Mouse (Mus musculus) MEL (cell line): ENCODE measurements around the gene Adgra1. TPM values are rescaled to one million over a fixed set of nuclear protein-coding genes. Genes with fewer than 3 reads are reported as not detected.

Experiments used
- DNase-seq: peaks from one replicate; pipeline ENCODE4 v3.0.0; 2011; ENCODE audit warnings: low read depth, low spot score
- H3K27ac ChIP-seq: 2 replicates; pipeline ENCODE4 v1.5.1; 2012; ENCODE audit warnings: low read depth, mild to moderate bottlenecking, control low read depth, low read length, moderate library complexity; ENCODE audit not compliant: control insufficient read depth
- H3K27me3 ChIP-seq, 2 experiments: fragments of 150-350 bp in 1 of 2; sonication (generic) in 1 of 2; 2 replicates each; pipeline ENCODE4 v1.6.1; 2012; ENCODE audit warnings: low read length in 2 of 2, mild to moderate bottlenecking in 2 of 2, improper control_type of control experiment in 1 of 2, moderate library complexity in 1 of 2; ENCODE audit not compliant: insufficient read depth in 2 of 2, control insufficient read depth in 1 of 2
- H3K36me3 ChIP-seq, 2 experiments: 2 replicates each; pipeline ENCODE4 v1.6.1; 2012 to 2014; ENCODE audit warnings: low read length in 2 of 2, improper control_type of control experiment in 1 of 2, inconsistent platforms in 1 of 2, mild to moderate bottlenecking in 1 of 2; ENCODE audit not compliant: insufficient read depth in 2 of 2, control insufficient read depth in 1 of 2
- H3K4me1 ChIP-seq, 2 experiments: fragments of 150-350 bp in 1 of 2; sonication (generic) in 1 of 2; 2 replicates each; pipeline ENCODE4 v1.6.1; 2012; ENCODE audit warnings: low read length in 2 of 2, improper control_type of control experiment in 1 of 2, mild to moderate bottlenecking in 1 of 2; ENCODE audit not compliant: insufficient read depth in 2 of 2, control insufficient read depth in 1 of 2
- H3K4me3 ChIP-seq, 2 experiments: fragments of 150-350 bp in 1 of 2; sonication (generic) in 1 of 2; 2 replicates each; pipeline ENCODE4 v1.5.1; 2012; ENCODE audit warnings: low read depth in 2 of 2, low read length in 2 of 2, mild to moderate bottlenecking in 2 of 2, moderate library complexity in 2 of 2, control low read depth in 1 of 2, improper control_type of control experiment in 1 of 2; ENCODE audit not compliant: control insufficient read depth in 1 of 2, insufficient read depth in 1 of 2
- H3K79me2 ChIP-seq: 2 replicates; pipeline ENCODE4 v1.6.1; 2012; ENCODE audit warnings: mild to moderate bottlenecking, low read length, moderate library complexity; ENCODE audit not compliant: control insufficient read depth, poor library complexity, insufficient read depth
- H3K9ac ChIP-seq: 2 replicates; pipeline ENCODE4 v1.6.1; 2012; ENCODE audit warnings: low read depth, mild to moderate bottlenecking, control low read depth, low read length, moderate library complexity; ENCODE audit not compliant: control insufficient read depth, poor library complexity, severe bottlenecking
- H3K9me3 ChIP-seq: fragments of 150-350 bp; sonication (generic); replicated peaks from 2 replicates; pipeline ENCODE4 v1.6.1; 2012; ENCODE audit warnings: mild to moderate bottlenecking, low read length, improper control_type of control experiment, moderate library complexity; ENCODE audit not compliant: insufficient read depth
- CHD2 ChIP-seq: IDR thresholded peaks from 2 replicates; pipeline ENCODE4 v1.6.1; 2011; ENCODE audit warnings: low read length, improper control_type of control experiment
- ELF1 ChIP-seq: IDR thresholded peaks from 2 replicates; pipeline ENCODE4 v1.6.1; 2014; ENCODE audit warnings: low read depth, mild to moderate bottlenecking, inconsistent platforms, low read length, improper control_type of control experiment, moderate library complexity
- GATA1 ChIP-seq: IDR thresholded peaks from 2 replicates; pipeline ENCODE4 v1.6.1; 2011; ENCODE audit warnings: low read depth, low read length, improper control_type of control experiment
- HCFC1 ChIP-seq: IDR thresholded peaks from 2 replicates; pipeline ENCODE4 v1.6.1; 2012; ENCODE audit warnings: low read depth, mild to moderate bottlenecking, inconsistent platforms, low read length, improper control_type of control experiment, moderate library complexity
- MEF2A ChIP-seq: IDR thresholded peaks from 2 replicates; pipeline ENCODE4 v1.6.1; 2014; ENCODE audit warnings: low read depth, mild to moderate bottlenecking, inconsistent platforms, low read length, improper control_type of control experiment; ENCODE audit not compliant: poor library complexity, insufficient replicate concordance, severe bottlenecking; ENCODE audit errors: extremely low read depth
- POLR2A ChIP-seq, 2 experiments: IDR thresholded peaks; 2 replicates each; pipeline ENCODE4 v1.6.1; 2011 to 2012; ENCODE audit warnings: low read length in 2 of 2, mild to moderate bottlenecking in 2 of 2, control low read depth in 1 of 2, improper control_type of control experiment in 1 of 2, low read depth in 1 of 2, moderate library complexity in 1 of 2; ENCODE audit not compliant: control insufficient read depth in 1 of 2, insufficient read depth in 1 of 2, poor library complexity in 1 of 2
- POLR2AphosphoS2 ChIP-seq: IDR thresholded peaks from 2 replicates; pipeline ENCODE4 v1.6.1; 2011; ENCODE audit warnings: low read length, improper control_type of control experiment
- RCOR1 ChIP-seq: IDR thresholded peaks from 2 replicates; pipeline ENCODE4 v1.6.1; 2012; ENCODE audit warnings: low read depth, mild to moderate bottlenecking, inconsistent platforms, low read length, improper control_type of control experiment
- TBP ChIP-seq: IDR thresholded peaks from 2 replicates; pipeline ENCODE4 v1.8.0; 2011; ENCODE audit warnings: low read depth, low read length, improper control_type of control experiment
- USF1 ChIP-seq: IDR thresholded peaks from 2 replicates; pipeline ENCODE4 v1.6.1; 2014; ENCODE audit warnings: low read depth, mild to moderate bottlenecking, inconsistent platforms, low read length, improper control_type of control experiment, moderate library complexity
- ZKSCAN1 ChIP-seq: IDR thresholded peaks from 2 replicates; pipeline ENCODE4 v1.6.1; 2012; ENCODE audit warnings: low read depth, mild to moderate bottlenecking, inconsistent platforms, low read length, improper control_type of control experiment, moderate library complexity
- polyA plus RNA-seq, 2 experiments: library from polyadenylated mRNA; stranded (reverse) in 1 of 2; unstranded in 1 of 2; fragments of >175 nt in 1 of 2; fragments of >200 nt in 1 of 2; gene quantifications; 2 replicates each; pipeline versions ENCODE4 v1.2.1 to v1.2.4; 2012; ENCODE audit warnings: low replicate concordance in 2 of 2, low read depth in 1 of 2; ENCODE audit not compliant: insufficient read length in 2 of 2, insufficient read depth in 1 of 2, missing spikeins in 1 of 2
- total RNA-seq: library from RNA; depleted of rRNA; stranded (reverse); fragments of 300-350 nt; gene quantifications from 2 replicates; pipeline ENCODE4 v1.2.3, GENCODE M21; 2012

Adgra1 gene
- total and polyA plus RNA-seq, 3 experiments, result not detected

DNA sequence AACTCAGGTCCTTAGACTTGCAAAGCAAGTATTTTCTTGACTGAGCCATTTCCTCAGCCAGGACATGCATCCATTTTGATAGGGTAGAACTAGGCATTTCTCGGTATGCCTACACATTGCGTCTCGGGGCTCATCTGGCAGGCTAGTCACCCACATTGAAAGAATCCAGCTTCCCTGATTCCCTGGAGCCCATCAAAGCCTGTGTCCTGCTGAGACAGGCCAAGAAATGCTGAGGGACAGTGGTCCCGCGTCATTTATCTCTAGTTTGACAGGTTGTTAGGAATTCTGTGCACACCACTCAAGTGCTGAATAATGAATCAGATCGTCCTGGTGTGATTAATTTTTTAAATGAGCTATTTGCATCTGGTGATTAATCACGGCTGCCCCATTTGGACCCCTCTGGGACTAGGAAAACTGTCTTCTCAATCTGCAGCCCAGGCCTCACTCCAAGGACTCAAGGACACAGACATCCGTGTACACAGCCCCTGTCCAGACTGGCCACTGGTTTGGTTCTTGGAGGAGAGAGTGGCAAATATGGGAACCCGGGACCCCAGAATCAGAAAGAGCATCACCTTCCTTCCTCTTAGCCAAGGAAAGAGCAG, 38.9 kb upstream of the Adgra1 start:
- H3K27ac ChIP-seq, result no peak overlapping the region
- H3K4me1 ChIP-seq, result no peaks in the 10 kb centered on the region
- TF ChIP-seq USF1, result no peak
- TF ChIP-seq CHD2, result no peak
- TF ChIP-seq, all 39 proteins: peak for 0
- no peaks in the 10 kb centered on the region for H3K9me3 ChIP-seq
- H3K79me2 ChIP-seq, result no peaks in the 10 kb centered on the region
- no peak overlapping the region for H3K4me3 ChIP-seq
- H3K27me3 ChIP-seq, result no peaks in the 10 kb centered on the region
- H3K36me3 ChIP-seq, result no peaks in the 10 kb centered on the region
- no peak overlapping the region for H3K9ac ChIP-seq
- no peak for DNase-seq

DNA sequence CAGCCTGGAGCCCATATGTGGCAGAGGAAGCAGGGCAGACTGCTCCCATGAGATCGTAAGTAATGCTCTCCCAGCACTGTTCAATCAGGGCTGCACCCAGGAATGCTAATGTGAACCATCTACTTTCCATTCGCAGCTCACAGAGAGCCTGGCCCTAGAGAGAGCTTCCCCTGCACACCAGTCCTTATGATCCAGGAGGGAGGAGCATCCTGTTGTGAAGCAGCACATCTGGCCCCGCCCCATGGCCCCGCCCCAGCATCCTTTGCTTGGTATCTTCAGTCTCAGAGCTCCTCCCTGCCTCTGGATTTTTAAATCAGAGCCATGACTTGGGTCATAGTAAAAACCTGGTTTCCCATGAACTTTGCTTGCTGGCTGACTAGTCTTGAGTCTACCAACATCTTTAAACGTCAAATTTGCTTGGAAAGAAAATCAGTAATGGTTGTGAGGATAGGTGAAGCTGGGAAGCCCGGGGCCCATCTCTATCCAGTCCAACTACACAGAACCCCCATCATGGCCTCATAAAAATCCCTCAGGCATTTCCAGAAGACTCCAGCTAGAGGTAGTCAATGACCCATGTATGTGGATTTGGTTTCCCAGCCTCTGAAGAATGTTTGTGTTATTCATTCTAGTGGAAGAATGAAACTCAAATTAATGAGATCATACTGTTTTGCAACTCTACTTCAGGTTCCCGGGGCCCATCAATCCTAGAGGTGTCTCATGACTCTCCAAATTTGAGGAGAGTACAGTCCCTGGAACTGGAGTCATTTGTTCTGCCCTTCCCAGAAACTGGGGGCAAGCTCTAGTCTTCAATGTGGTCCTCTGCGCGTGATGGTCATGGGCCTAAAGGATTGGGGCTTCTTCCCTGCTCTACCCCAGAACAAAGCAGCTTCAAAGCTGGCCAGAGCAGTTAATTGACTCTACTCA, 36.5 kb upstream of the Adgra1 start:
- Histone ChIP-seq H3K27ac (no peak overlapping the region), H3K9ac (no peak overlapping the region), H3K9me3 (no peaks in the 10 kb centered on the region), H3K36me3 (no peaks in the 10 kb centered on the region), H3K27me3 (no peaks in the 10 kb centered on the region), H3K4me1 (no peaks in the 10 kb centered on the region), H3K4me3 (no peak overlapping the region), H3K79me2 (no peaks in the 10 kb centered on the region)
- TF ChIP-seq RCOR1, result no peak
- no peak for DNase-seq

DNA sequence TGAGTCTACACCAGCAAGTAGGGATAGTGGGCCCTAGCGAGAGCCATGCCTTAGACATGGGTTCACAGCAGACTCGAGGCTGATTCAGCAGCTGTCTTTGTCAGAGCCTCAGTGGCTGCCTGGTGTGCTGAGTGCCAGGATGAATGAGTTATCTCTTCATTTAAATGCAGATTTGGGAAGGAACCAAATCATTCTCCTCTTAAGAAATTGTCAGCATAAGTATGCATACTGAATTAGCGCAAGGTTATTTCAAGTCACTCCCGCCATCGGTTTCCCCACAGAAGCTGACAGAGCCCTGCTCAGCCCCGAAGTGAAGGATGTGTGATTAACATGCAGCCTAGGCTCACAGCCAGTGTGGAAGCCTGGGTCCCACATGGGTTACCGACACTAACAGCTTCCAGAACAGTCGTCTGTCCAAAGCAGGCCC, 27.8 kb upstream of the Adgra1 start:
- TF ChIP-seq POLR2A (IDR thresholded peaks at IDR 0.05; ENCODE audit: control insufficient read depth in 1 of 2, insufficient read depth in 1 of 2, low read depth in 1 of 2, low read length in 2 of 2, poor library complexity in 1 of 2), result no peak
- no peak for TF ChIP-seq MEF2A
- no peak for TF ChIP-seq ELF1
- no peak for TF ChIP-seq GATA1
- no peak for TF ChIP-seq POLR2AphosphoS2
- no peak for TF ChIP-seq TBP
- TF ChIP-seq HCFC1, result no peak
- TF ChIP-seq ZKSCAN1, result no peak
- no peaks in the 10 kb centered on the region for H3K4me1 ChIP-seq

More for the DNA sequence above, 27.8 kb upstream of the Adgra1 start:
- H3K79me2 ChIP-seq, result no peaks in the 10 kb centered on the region
- DNase-seq, result no peak
- no peaks in the 10 kb centered on the region for H3K27me3 ChIP-seq
- H3K9ac ChIP-seq, result no peak overlapping the region
- no peaks in the 10 kb centered on the region for H3K9me3 ChIP-seq
- H3K4me3 ChIP-seq, result no peak overlapping the region
- no peaks in the 10 kb centered on the region for H3K36me3 ChIP-seq
- H3K27ac ChIP-seq, result no peak overlapping the region
